Mouse (Mus musculus): ENCODE data around the gene Gm9837. TPM values are rescaled to one million over a fixed set of nuclear protein-coding genes. Genes with fewer than 3 reads are reported as not detected.
"Not testable (repeated sequence)": the region's sequence is repeated elsewhere in the genome, so short reads cannot be mapped to it uniquely, and the experiment has no call there.

Gm9837 gene
- polyA plus RNA-seq, 1 experiment from 2014 or later, result not detected

DNA sequence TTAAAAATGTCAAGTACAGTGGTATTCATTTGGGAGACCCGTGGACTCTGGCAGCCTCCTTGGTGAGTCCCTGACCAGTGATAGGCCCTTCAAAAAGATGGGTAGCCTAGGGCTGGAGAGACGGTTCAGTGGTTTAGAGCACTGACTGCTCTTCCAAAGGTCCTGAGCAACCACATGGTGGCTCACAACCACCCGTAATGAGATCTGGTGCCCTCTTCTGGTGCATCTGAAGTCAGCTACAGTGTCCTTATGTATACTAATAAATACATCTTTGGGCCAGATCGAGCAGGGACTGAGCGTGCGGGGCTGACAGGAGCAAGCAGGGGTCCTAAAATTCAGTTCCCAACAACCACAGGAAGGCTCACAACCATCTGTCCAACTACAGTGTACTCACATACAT lies 26.4 kb downstream of the Gm9837 start:
- no peaks in the 10 kb centered on the region for H3K27me3 ChIP-seq (ENCODE audit: low read depth, poor library complexity, severe bottlenecking)
- DNase-seq (ENCODE audit: low spot score), result no peak
- 45% methylated on average over 6 of the region's 6 CpGs for WGBS

DNA sequence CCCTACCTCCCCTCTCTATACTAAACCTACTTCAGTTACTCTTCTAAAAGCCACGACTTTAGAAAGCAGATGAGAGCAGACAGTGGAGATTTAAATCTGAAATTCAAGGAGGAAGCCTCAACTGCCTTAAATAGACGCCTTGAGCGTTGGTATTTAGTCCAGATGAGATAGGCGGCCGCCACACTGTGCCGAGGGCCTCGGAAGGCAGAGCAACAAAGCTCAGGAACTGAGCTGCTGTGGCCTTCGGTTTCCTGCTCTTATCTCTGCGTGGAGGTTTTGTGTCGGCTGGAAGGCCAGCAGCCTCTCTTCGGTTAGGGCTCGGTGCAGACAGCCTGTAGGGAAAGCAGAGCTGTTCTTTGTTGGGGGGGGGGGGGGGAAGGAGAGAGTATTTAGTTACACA lies 28.4 kb downstream of the Gm9837 start:
- no peak overlapping the region for H3K4me3 ChIP-seq
- no peaks in the 10 kb centered on the region for H3K4me1 ChIP-seq
- no peaks in the 10 kb centered on the region for H3K36me3 ChIP-seq
- 61% methylated on average over 12 of the region's 12 CpGs for WGBS
- H3K27me3 ChIP-seq (ENCODE audit: low read depth, poor library complexity, severe bottlenecking), result no peaks in the 10 kb centered on the region
- no peaks in the 10 kb centered on the region for H3K9me3 ChIP-seq (replicated peaks)
- DNase-seq (ENCODE audit: low spot score), result no peak
- H3K27ac ChIP-seq (replicated peaks), result no peak overlapping the region

More for the DNA sequence above, 26.4 kb downstream of the Gm9837 start:
- Histone ChIP-seq H3K36me3 (no peaks in the 10 kb centered on the region), H3K9me3 (replicated peaks) (no peaks in the 10 kb centered on the region), H3K27ac (replicated peaks) (no peak overlapping the region), H3K4me1 (no peaks in the 10 kb centered on the region), H3K4me3 (no peak overlapping the region)

DNA sequence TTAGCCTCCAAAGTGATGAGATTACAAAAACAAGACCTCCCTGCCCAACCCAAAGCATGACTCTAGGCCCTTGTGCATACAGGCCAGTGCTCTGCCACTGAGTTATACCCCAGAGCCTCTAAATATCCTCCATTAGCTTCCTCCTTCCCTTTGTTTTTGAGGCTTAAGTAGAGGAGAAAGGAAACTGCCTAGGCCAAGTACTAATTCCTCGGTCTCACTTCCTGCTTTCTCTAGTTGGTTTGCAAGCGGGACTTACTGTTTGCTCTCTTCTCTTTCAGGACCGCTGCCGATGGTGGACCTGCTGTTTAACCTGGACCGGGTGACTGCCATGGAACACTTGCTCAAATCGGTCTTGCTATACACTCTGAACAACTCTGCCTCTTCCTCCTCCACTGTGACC lies 33.9 kb downstream of the Gm9837 start:
- DNase-seq (ENCODE audit: low spot score), result no peak
- 89% methylated on average over 6 of the region's 6 CpGs for WGBS
- H3K36me3 ChIP-seq, result no peaks in the 10 kb centered on the region
- no peak overlapping the region for H3K4me3 ChIP-seq
- no peaks in the 10 kb centered on the region for H3K9me3 ChIP-seq (replicated peaks)
- peaks cover 5% of the 10 kb centered on the region for H3K4me1 ChIP-seq
- H3K27me3 ChIP-seq (ENCODE audit: low read depth, poor library complexity, severe bottlenecking), result no peaks in the 10 kb centered on the region
- no peak overlapping the region for H3K27ac ChIP-seq (replicated peaks)

DNA sequence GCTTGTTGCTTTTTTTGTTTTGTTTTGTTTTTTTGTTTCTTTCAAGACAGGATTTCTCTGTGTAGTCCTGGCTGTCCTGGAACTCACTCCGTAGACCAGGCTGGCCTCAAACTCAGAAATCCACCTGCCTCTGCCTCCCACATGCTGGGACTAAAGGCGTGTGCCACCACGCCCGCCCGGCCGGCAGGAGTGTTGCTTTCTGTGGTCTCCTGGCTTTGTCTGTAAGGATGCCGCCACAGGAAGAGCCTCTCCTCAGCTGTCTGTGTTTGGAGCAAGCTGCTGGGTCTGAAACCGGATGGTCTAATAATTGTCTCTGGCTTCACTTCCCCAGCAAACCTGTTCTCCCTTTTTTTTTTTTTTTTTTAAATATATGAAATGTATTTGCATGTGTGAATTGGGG lies 34.8 kb downstream of the Gm9837 start:
- Histone ChIP-seq H3K4me1 (peaks cover 8% of the 10 kb centered on the region), H3K27ac (replicated peaks) (no peak overlapping the region), H3K9me3 (replicated peaks) (no peaks in the 10 kb centered on the region), H3K36me3 (no peaks in the 10 kb centered on the region), H3K27me3 (ENCODE audit: low read depth, poor library complexity, severe bottlenecking) (no peaks in the 10 kb centered on the region), H3K4me3 (no peak overlapping the region)
- WGBS, result 86% methylated on average over 8 of the region's 8 CpGs
- DNase-seq (ENCODE audit: low spot score), result no peak

DNA sequence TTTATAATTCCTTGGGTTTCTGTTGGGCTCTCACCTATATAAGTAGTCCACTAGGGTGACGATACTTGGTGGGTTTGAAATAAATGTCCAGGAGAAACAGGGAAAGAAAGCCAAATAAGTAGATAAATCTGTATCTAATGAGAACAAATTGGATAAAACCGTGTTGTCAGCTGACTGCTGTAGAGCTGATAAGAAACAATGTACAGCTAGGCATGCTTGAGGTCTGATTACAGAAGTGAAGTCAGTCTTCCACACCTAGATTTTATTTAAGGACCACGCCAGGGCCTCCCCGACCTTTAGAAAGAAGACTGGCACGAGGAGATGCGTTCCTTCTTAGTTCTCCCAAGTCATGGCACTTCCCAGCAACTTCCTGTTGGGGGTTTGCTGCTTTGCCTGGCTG lies 37.2 kb downstream of the Gm9837 start:
- Histone ChIP-seq H3K27ac (replicated peaks) (no peak overlapping the region), H3K36me3 (peaks cover 12% of the 10 kb centered on the region), H3K4me3 (no peak overlapping the region), H3K27me3 (ENCODE audit: low read depth, poor library complexity, severe bottlenecking) (no peaks in the 10 kb centered on the region), H3K4me1 (peaks cover 19% of the 10 kb centered on the region), H3K9me3 (replicated peaks) (no peaks in the 10 kb centered on the region)
- DNase-seq (ENCODE audit: low spot score), result no peak
- 78% methylated on average over 6 of the region's 6 CpGs for WGBS

DNA sequence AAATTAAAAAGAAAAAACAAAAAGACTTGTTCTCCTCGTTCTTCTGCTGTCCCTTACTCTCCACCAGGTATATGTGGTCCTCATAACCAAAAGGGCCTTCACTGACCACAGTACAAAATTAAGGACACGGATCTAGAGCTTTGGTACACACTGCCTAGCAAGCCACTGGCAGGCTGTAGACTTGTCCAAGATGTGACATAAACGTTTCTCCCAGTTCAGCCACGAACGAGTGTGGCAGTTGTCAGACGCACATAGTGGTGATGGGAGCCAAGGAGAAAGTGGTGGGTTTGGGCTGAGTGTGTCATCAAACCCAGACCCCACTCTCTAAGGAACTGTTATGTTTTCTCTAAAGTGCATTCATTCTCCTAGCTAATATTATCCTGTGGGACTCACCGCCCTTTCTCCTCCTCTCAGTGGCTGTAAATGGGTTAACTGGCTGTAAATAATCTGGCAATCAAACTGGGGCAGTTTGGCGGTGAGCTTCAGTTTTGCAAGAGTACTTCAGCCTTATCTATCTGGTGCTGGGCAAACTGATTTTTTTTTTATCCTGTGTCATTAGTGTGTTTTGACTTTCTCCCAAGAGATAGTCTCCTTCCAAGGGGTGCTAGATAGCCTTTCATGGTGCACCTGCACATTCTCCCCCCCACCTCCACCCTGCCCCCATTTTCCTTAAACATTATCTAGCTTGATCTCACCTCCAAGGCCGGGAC lies 38.8 kb downstream of the Gm9837 start:
- DNase-seq (ENCODE audit: low spot score), result peak; percentile 22
- no peaks in the 10 kb centered on the region for H3K9me3 ChIP-seq (replicated peaks)
- peaks cover 19% of the 10 kb centered on the region for H3K4me1 ChIP-seq
- H3K4me3 ChIP-seq, result peak overlapping the region; percentile 93
- WGBS, result 26% methylated on average over 9 of the region's 9 CpGs
- H3K27me3 ChIP-seq (ENCODE audit: low read depth, poor library complexity, severe bottlenecking), result no peaks in the 10 kb centered on the region
- peaks cover 21% of the 10 kb centered on the region for H3K36me3 ChIP-seq
- peak overlapping the region; percentile 86 for H3K27ac ChIP-seq (replicated peaks)

DNA sequence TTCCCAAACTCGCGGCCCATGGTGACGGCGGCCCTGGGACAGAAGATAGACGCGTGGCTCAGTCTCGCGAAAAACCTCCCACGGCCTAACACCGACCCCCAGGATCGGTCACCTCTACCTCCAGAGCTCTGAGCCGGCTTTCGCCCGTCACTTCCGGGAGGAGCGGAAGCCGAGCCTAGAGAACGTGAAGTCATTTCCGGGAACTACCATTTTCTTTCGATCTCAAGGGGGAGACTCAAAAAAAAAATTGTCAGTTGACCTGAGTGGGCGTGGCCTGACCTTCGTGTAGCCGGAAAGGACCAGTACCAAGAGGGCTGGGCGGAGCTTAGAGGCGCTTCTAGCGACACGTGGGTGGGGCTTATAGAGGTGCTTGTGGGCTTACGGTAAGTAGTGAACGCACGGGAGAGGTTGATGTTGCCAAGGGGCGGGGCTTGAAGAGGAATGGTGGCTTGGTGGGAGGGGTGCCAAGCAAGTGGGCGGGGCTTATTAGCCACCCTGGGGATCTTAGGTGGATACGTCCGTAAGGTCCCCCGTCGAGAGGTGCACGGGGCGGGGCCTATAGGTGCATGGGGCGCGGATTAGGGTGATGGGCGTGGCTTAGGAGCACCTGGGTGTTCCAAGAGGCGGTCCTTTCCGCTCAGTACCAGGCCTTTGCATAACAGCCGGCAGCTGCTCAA lies 39.5 kb downstream of the Gm9837 start, which contains the start of the genes Uqcrq and Gdf9:
TSS of gene Uqcrq (minus strand) at position 162 of the 677 bp plus-strand sequence.
TSS of gene Gdf9 (plus strand) at position 354 of the 677 bp plus-strand sequence.
- peaks cover 21% of the 10 kb centered on the region for H3K36me3 ChIP-seq
- H3K4me1 ChIP-seq, result peaks cover 19% of the 10 kb centered on the region
- peak within 1 kb of the TSS; percentile 86 for H3K27ac ChIP-seq (replicated peaks)
- peak; percentile 97 for DNase-seq (ENCODE audit: low spot score)
- peak within 1 kb of the TSS; percentile 93 for H3K4me3 ChIP-seq
- H3K27me3 ChIP-seq (ENCODE audit: low read depth, poor library complexity, severe bottlenecking), result no peaks in the 10 kb centered on the region
- H3K9me3 ChIP-seq (replicated peaks), result no peaks in the 10 kb centered on the region
- WGBS, result under 1% methylated on average over 44 of the region's 44 CpGs

DNA sequence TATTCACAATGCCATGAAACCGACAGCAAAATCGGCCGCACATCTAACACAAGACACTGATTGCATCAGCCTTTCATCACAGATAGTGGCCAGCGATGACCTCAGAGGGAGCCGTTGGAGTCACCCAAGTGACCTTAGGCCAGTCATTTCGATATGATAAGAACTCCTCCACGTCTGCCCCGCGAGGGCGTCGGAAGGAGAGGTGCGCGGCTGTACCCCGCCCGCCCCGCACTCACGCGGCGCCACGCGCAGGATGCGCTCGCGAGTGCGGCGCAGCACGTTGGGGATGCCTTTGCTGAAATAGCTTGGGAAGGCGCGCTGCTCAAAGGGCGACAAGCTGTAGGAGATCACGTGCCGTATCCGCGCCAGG lies 40.0 kb downstream of the Gm9837 start:
- Histone ChIP-seq H3K4me3 (peak overlapping the region; percentile 93), H3K27ac (replicated peaks) (peak overlapping the region; percentile 86), H3K27me3 (ENCODE audit: low read depth, poor library complexity, severe bottlenecking) (no peaks in the 10 kb centered on the region), H3K9me3 (replicated peaks) (no peaks in the 10 kb centered on the region), H3K4me1 (peaks cover 19% of the 10 kb centered on the region), H3K36me3 (peaks cover 21% of the 10 kb centered on the region)
- under 1% methylated on average over 34 of the region's 34 CpGs for WGBS
- DNase-seq (ENCODE audit: low spot score), result no peak

DNA sequence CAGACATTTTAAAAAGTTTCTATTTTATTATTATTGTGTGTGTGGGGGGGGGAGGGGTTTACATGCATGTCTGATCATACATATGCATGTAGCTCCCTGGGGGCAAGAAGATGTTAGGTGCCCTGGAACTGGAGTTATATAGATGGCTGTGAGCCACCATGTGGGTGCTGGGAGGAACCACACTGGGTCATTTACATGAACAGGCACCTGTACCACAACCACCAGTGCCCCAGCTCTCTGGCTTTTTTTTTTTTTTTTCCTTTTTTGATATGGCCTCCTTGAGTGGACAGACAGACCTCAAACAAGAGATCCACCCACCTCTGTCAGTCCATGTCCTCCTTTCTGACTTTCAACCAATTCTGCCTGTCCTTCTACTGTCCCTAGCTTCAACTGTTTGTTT lies 41.1 kb downstream of the Gm9837 start:
- no peak for DNase-seq (ENCODE audit: low spot score)
- Histone ChIP-seq H3K9me3 (replicated peaks) (no peaks in the 10 kb centered on the region), H3K27ac (replicated peaks) (no peak overlapping the region), H3K36me3 (peaks cover 21% of the 10 kb centered on the region), H3K27me3 (ENCODE audit: low read depth, poor library complexity, severe bottlenecking) (no peaks in the 10 kb centered on the region), H3K4me1 (peaks cover 19% of the 10 kb centered on the region), H3K4me3 (peak overlapping the region; percentile 93)

DNA sequence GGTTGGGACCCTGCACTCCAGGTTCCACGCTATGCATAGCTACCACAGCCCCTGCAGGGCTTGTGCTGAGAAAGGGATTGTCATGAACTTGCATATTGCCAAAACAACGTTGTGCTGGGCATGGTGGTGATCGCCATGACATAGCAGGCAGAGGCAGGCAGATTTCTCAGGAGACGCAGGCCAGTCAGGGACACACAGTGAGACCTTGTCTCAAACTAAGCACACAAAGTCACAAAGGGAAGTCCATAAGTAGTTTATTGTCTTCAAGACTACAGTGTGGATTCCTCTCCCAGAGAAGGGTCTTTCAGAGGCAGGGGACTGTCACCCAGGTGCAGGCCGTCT lies 41.6 kb downstream of the Gm9837 start:
- no peaks in the 10 kb centered on the region for H3K9me3 ChIP-seq (replicated peaks)
- DNase-seq (ENCODE audit: low spot score), result no peak
- H3K36me3 ChIP-seq, result peaks cover 21% of the 10 kb centered on the region
- H3K4me1 ChIP-seq, result peaks cover 19% of the 10 kb centered on the region
- 98% methylated on average over 5 of the region's 5 CpGs for WGBS
- H3K4me3 ChIP-seq, result no peak overlapping the region
- no peaks in the 10 kb centered on the region for H3K27me3 ChIP-seq (ENCODE audit: low read depth, poor library complexity, severe bottlenecking)
- H3K27ac ChIP-seq (replicated peaks), result no peak overlapping the region

DNA sequence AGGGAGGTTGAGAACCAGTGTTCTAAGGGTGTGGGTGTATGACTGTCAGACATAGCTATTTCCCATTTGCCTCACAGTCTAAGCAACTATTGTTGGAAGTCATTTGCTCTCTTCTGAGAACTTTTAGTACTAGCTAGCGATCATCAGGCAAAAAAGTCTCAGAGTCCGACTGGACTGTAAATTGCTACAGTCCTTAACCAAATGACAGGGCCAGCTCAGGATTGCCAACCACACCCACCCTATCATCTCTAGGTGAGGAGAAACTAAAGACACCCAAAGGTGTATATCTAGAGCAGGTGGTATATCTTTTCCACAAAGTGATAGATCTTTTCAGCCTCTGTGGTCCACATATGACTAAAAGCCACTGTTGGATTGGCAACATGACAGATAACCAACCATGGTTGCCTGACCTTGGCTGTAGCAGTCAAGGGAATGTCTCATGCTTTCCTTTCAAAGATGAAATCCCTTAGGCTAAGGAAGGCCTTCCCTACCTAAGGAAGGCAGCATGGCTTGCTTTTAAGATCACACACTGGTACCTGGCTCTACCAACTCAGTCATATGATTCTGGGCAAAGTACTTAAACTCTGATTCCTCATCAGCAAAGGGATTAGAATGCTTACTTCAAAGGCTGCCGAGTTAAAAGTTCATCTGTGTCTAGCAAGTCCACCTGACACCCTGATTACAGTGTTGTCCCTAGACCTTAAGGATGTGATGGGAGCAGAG lies 42.1 kb downstream of the Gm9837 start:
- Histone ChIP-seq H3K27me3 (ENCODE audit: low read depth, poor library complexity, severe bottlenecking) (no peaks in the 10 kb centered on the region), H3K36me3 (peaks cover 21% of the 10 kb centered on the region), H3K9me3 (replicated peaks) (no peaks in the 10 kb centered on the region), H3K27ac (replicated peaks) (no peak overlapping the region), H3K4me1 (peaks cover 19% of the 10 kb centered on the region), H3K4me3 (no peak overlapping the region)
- 91% methylated on average over 3 of the region's 3 CpGs for WGBS
- no peak for DNase-seq (ENCODE audit: low spot score)

DNA sequence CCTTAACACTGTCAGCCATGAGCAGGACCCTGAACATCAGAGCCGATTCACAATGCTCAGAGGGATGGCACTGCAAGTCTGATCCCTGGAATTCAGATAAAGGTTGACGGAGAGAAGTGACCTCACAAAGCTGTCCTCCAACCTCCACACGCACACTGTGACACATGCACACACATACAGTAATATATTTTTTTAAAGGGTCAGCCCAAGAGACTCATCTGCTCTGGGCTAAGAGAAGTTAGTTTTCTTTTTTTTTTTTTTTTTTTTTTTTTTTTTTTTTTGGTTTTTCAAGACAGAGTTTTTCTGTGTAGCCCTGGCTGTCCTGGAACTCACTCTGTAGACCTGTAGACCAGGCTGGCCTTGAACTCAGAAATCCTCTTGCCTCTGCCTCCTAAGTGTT lies 43.4 kb downstream of the Gm9837 start:
- H3K36me3 ChIP-seq, result peaks cover 25% of the 10 kb centered on the region
- 90% methylated on average over 3 of the region's 3 CpGs for WGBS
- not testable (repeated sequence) for H3K27me3 ChIP-seq (ENCODE audit: low read depth, poor library complexity, severe bottlenecking); H3K27ac ChIP-seq (replicated peaks); DNase-seq (ENCODE audit: low spot score); H3K9me3 ChIP-seq (replicated peaks); H3K4me3 ChIP-seq
- H3K4me1 ChIP-seq, result peaks cover 19% of the 10 kb centered on the region

DNA sequence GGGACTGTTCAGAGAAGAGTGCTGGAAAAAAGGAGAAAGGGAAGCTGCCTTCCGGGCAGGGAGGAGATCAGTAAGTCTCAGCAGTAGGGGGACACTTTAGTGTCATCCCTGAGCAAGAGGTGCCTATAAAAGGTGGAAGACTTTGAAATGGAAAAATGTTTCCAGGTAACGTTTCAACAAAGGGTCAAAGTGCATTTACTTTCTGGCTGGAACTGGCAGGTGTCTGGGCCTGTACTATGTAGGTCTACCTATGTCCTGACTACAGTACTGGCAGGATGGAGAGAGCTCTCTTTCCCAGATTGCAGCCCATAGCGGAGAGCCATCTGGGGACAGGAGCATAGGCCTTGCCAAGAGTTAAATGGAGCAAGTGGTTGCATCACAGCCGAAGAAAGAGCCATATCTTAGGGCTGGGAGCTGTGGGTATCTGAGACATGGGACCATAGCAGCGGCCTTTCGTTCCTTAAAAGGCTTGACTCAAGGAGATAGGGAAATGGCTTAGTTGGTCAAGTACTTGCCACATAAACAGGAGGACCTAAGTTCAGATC lies 44.5 kb downstream of the Gm9837 start:
- no peak for DNase-seq (ENCODE audit: low spot score)
- H3K9me3 ChIP-seq (replicated peaks), result no peaks in the 10 kb centered on the region
- WGBS, result 85% methylated on average over 6 of the region's 6 CpGs
- H3K36me3 ChIP-seq, result peaks cover 35% of the 10 kb centered on the region
- no peaks in the 10 kb centered on the region for H3K27me3 ChIP-seq (ENCODE audit: low read depth, poor library complexity, severe bottlenecking)
- H3K4me3 ChIP-seq, result no peak overlapping the region
- no peak overlapping the region for H3K27ac ChIP-seq (replicated peaks)
- H3K4me1 ChIP-seq, result peaks cover 11% of the 10 kb centered on the region

Measured in midbrain, embryonic 10.5 days (tissue).